Mouse (Mus musculus) neural tube, embryonic 15.5 days (tissue): ENCODE measurements around the gene Fryl. TPM values are rescaled to one million over a fixed set of nuclear protein-coding genes. Genes with fewer than 3 reads are reported as not detected.

Experiments used
- ATAC-seq: fragments of 200-750 bp; cut with Nextera tagmentation; 2 replicates; pipeline ENCODE4 v1.8.0; 2017; ENCODE audit warnings: mild to moderate bottlenecking, moderate TSS enrichment, moderate library complexity; ENCODE audit not compliant: low FRiP score
- H3K27ac ChIP-seq: fragments of 300-500 bp; sonication (generic); replicated peaks from 2 replicates; pipeline ENCODE4 v1.5.1; 2015; ENCODE audit warnings: mild to moderate bottlenecking, inconsistent platforms
- H3K27me3 ChIP-seq: fragments of 300-500 bp; sonication (generic); replicated peaks from 2 replicates; pipeline ENCODE4 v1.6.1; 2015; ENCODE audit warnings: inconsistent platforms
- H3K36me3 ChIP-seq: fragments of 300-500 bp; sonication (generic); 2 replicates; pipeline ENCODE4 v1.6.1; 2015; ENCODE audit warnings: inconsistent platforms
- H3K4me1 ChIP-seq: fragments of 300-500 bp; sonication (generic); 2 replicates; pipeline ENCODE4 v1.6.1; 2015; ENCODE audit warnings: inconsistent platforms
- H3K4me2 ChIP-seq: fragments of 300-500 bp; sonication (generic); 2 replicates; pipeline ENCODE4 v1.6.1; 2015; ENCODE audit warnings: inconsistent platforms, mild to moderate bottlenecking, moderate library complexity
- H3K4me3 ChIP-seq: fragments of 300-500 bp; sonication (generic); replicated peaks from 2 replicates; pipeline ENCODE4 v1.5.1; 2015; ENCODE audit warnings: mild to moderate bottlenecking, inconsistent platforms
- H3K9ac ChIP-seq: fragments of 300-500 bp; sonication (generic); replicated peaks from 2 replicates; pipeline ENCODE4 v1.6.1; 2015; ENCODE audit warnings: mild to moderate bottlenecking, inconsistent platforms
- H3K9me3 ChIP-seq: fragments of 300-500 bp; sonication (generic); replicated peaks from 2 replicates; pipeline ENCODE4 v1.6.1; 2016; ENCODE audit warnings: inconsistent platforms
- WGBS: fragments of 180-500 bp; shearing (Covaris S2); methylation state at CpG from one replicate; pipeline ENCODE4 v1.1.7; 2015; ENCODE audit warnings: mixed read lengths; 5-methylcytosine and 5-hydroxymethylcytosine counted together
- polyA plus RNA-seq: library from polyadenylated mRNA; unstranded; fragments of >200 nt; fragmentation: Nextera tagmentation; extraction: Ambion mirVana; gene quantifications from 2 replicates; pipeline ENCODE4 v1.2.1, GENCODE M21; 2015

The Fryl gene
- polyA plus RNA-seq, 1 experiment from 2014 or later = 37.8 TPM

DNA sequence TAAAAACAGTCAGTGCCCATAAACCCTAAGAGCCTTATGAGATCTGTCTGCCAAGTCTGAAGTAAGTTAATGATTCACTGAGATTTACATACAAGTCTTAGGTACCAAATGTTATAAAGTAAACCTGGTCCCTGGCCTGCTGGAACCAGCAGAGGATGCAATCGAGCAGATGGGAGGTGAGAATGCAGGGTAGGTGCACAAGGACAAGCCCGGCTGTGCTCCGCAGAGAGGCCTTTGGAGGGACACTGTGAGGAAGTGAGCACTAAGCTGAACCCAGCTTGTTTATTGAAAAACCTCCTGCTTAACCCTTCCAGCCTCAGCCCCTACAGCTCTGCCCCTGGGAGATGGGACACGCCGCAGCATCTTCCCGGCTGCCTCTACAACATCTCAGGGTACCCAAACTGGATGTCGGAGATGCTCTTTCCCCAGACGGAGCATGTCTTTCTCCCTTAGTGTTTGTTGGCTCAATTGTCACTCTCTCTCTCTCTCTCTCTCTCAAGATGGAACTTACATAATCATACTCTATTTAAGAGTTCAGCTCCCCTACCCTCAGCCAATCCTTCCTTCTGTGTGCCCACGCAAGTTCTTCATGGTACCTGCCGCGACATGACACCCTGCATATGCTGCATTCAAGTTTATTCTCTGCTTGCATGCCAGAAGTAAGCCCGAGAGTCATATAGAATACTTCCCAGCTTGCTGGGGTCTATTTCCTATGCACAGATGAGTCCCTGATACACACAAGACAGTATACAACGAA, 136.3 kb downstream of the Fryl start:
- no peak for ATAC-seq
- no peak overlapping the region for H3K4me2 ChIP-seq
- no peaks in the 10 kb centered on the region for H3K27me3 ChIP-seq
- peaks cover 13% of the 10 kb centered on the region; the same call in 1 of the 2 replicates for H3K36me3 ChIP-seq
- H3K27ac ChIP-seq = no peak overlapping the region
- H3K4me1 ChIP-seq = 0 out of 2 replicates have a peak, but pooled peaks cover 7% of the 10 kb centered on the region
- no peak overlapping the region for H3K4me3 ChIP-seq
- WGBS = 89% methylated on average over 13 of the region's 13 CpGs
- no peaks in the 10 kb centered on the region for H3K9me3 ChIP-seq
- H3K9ac ChIP-seq = no peak overlapping the region

DNA sequence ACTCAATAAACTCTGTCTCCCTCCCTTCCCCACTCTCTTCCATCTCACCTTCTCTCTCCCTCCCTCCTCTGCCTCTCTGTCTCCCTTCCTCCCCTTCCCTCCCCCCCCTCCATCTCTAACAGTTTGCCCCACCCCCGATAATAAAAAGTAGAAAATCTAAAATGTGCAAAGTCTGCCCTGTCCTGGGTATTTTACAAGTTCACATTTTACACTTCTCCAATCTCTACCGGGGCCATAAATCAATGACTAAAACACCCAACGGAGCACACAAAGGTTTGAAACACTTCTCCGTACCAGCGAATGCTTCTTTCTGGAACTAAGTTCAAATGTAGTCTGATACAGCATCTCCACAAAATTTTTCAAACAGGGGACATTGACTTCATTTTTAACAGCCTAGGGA, 136.9 kb downstream of the Fryl start:
- Histone ChIP-seq H3K9ac (no peak overlapping the region), H3K27me3 (no peaks in the 10 kb centered on the region), H3K4me1 (0 out of 2 replicates have a peak, but pooled peaks cover 6% of the 10 kb centered on the region), H3K36me3 (peaks cover 13% of the 10 kb centered on the region; the same call in 1 of the 2 replicates), H3K27ac (no peak overlapping the region), H3K9me3 (no peaks in the 10 kb centered on the region), H3K4me3 (no peak overlapping the region), H3K4me2 (no peak overlapping the region)
- WGBS = 66% methylated on average over 5 of the region's 5 CpGs
- no peak for ATAC-seq

GRCm38 (mm10) chr5:73118786-73119185, 137.6 kb downstream of the Fryl start:
- Histone ChIP-seq H3K9ac (no peak overlapping the region), H3K27ac (no peak overlapping the region), H3K9me3 (no peaks in the 10 kb centered on the region), H3K4me2 (no peak overlapping the region), H3K36me3 (peaks cover 13% of the 10 kb centered on the region; the same call in 1 of the 2 replicates), H3K4me3 (no peak overlapping the region), H3K4me1 (0 out of 2 replicates have a peak, but pooled peaks cover 4% of the 10 kb centered on the region), H3K27me3 (no peaks in the 10 kb centered on the region)
- WGBS = 86% methylated on average over 14 of the region's 14 CpGs
- ATAC-seq = no peak

- Histone ChIP-seq H3K9me3 (no peaks in the 10 kb centered on the region), H3K9ac (no peak overlapping the region), H3K4me2 (no peak overlapping the region), H3K27ac (no peak overlapping the region), H3K4me1 (no peaks in the 10 kb centered on the region), H3K4me3 (no peak overlapping the region), H3K36me3 (peaks cover 19% of the 10 kb centered on the region), H3K27me3 (no peaks in the 10 kb centered on the region)
- no peak for ATAC-seq
- 94% methylated on average over 4 of the region's 4 CpGs for WGBS
These were observed 141.5 kb downstream of the Fryl start for GRCm38 (mm10) chr5:73114878-73115277.

- Histone ChIP-seq H3K4me2 (no peak overlapping the region), H3K9ac (no peak overlapping the region), H3K27me3 (no peaks in the 10 kb centered on the region), H3K4me1 (no peaks in the 10 kb centered on the region), H3K36me3 (peaks cover 35% of the 10 kb centered on the region), H3K4me3 (no peak overlapping the region), H3K27ac (no peak overlapping the region), H3K9me3 (no peaks in the 10 kb centered on the region)
- 84% methylated on average over 13 of the region's 13 CpGs for WGBS
- ATAC-seq = no peak
These were observed 144.1 kb downstream of the Fryl start for GRCm38 (mm10) chr5:73112331-73112730.

GRCm38 (mm10) chr5:73103657-73104056, 152.8 kb downstream of the Fryl start:
- H3K4me2 ChIP-seq = no peak overlapping the region
- H3K36me3 ChIP-seq = peaks cover 51% of the 10 kb centered on the region
- no peak overlapping the region for H3K9ac ChIP-seq
- H3K27me3 ChIP-seq = no peaks in the 10 kb centered on the region
- WGBS = 88% methylated on average over 7 of the region's 7 CpGs
- no peaks in the 10 kb centered on the region for H3K4me1 ChIP-seq
- H3K4me3 ChIP-seq = no peak overlapping the region
- no peak overlapping the region for H3K27ac ChIP-seq
- no peaks in the 10 kb centered on the region for H3K9me3 ChIP-seq
- no peak for ATAC-seq

- peaks cover 53% of the 10 kb centered on the region for H3K36me3 ChIP-seq
- 62% methylated on average over 10 of the region's 10 CpGs for WGBS
These were observed 154.0 kb downstream of the Fryl start for GRCm38 (mm10) chr5:73102342-73102989.

DNA sequence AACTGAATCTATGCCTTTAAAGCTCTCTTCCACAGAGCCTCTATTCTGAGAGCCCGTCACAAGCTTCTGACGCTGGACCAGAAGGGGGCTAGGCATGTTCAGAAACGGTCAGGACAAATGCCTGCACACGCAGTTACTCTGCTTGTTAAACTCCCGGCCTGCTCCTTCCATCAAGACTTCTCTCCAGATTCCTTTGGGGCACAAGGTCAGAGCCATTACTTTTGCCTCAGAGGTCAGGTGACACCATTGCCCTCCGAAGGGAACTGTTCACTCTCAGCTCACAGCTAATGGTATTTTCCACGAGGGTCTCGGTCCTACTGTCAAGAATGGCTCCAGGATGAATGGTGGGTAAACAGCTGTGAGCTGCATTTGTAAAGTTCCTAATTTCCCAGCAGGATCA, 164.2 kb downstream of the Fryl start:
- Histone ChIP-seq H3K36me3 (peaks cover 73% of the 10 kb centered on the region), H3K27ac (no peak overlapping the region), H3K4me3 (no peak overlapping the region), H3K9me3 (no peaks in the 10 kb centered on the region), H3K9ac (no peak overlapping the region), H3K27me3 (no peaks in the 10 kb centered on the region), H3K4me1 (no peaks in the 10 kb centered on the region), H3K4me2 (no peak overlapping the region)
- 79% methylated on average over 8 of the region's 8 CpGs for WGBS
- no peak for ATAC-seq

More at GRCm38 (mm10) chr5:73102342-73102989, 154.0 kb downstream of the Fryl start:
- ATAC-seq = no peak
- H3K27me3 ChIP-seq = no peaks in the 10 kb centered on the region
- no peaks in the 10 kb centered on the region for H3K9me3 ChIP-seq
- no peak overlapping the region for H3K27ac ChIP-seq
- no peak overlapping the region for H3K4me3 ChIP-seq
- H3K9ac ChIP-seq = no peak overlapping the region
- H3K4me2 ChIP-seq = no peak overlapping the region
- no peaks in the 10 kb centered on the region for H3K4me1 ChIP-seq

DNA sequence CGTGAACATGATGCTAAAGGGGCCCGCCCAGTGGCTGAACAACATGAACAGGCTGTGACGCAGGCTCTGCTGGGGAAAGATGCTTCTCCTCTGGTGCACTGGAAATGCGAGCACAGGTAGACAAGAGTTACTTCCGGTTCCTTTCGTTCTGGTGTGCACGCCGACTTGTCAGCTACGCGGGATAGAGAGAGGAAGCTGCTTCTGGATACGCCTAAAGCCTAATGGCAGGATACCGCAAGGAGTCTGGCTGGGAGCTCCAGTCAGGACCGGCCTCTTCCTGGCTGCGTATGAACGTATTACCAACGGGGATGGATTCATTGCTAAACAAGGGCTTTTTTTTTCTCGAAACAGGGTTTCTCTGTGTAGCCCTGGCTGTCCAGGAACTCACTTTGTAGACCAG, 167.3 kb downstream of the Fryl start:
- H3K9ac ChIP-seq = no peak overlapping the region
- H3K9me3 ChIP-seq = no peaks in the 10 kb centered on the region
- no peak overlapping the region for H3K4me3 ChIP-seq
- no peak for ATAC-seq
- H3K4me1 ChIP-seq = no peaks in the 10 kb centered on the region
- H3K27me3 ChIP-seq = no peaks in the 10 kb centered on the region
- 96% methylated on average over 17 of the region's 17 CpGs for WGBS
- no peak overlapping the region for H3K27ac ChIP-seq
- peaks cover 66% of the 10 kb centered on the region for H3K36me3 ChIP-seq
- H3K4me2 ChIP-seq = no peak overlapping the region

- Histone ChIP-seq H3K27me3 (no peaks in the 10 kb centered on the region), H3K4me2 (no peak overlapping the region), H3K36me3 (peaks cover 57% of the 10 kb centered on the region), H3K27ac (no peak overlapping the region), H3K9ac (no peak overlapping the region), H3K4me3 (no peak overlapping the region), H3K4me1 (no peaks in the 10 kb centered on the region), H3K9me3 (no peaks in the 10 kb centered on the region)
- 96% methylated on average over 5 of the region's 5 CpGs for WGBS
- no peak for ATAC-seq
These were observed 174.9 kb downstream of the Fryl start for GRCm38 (mm10) chr5:73081496-73081895.

DNA sequence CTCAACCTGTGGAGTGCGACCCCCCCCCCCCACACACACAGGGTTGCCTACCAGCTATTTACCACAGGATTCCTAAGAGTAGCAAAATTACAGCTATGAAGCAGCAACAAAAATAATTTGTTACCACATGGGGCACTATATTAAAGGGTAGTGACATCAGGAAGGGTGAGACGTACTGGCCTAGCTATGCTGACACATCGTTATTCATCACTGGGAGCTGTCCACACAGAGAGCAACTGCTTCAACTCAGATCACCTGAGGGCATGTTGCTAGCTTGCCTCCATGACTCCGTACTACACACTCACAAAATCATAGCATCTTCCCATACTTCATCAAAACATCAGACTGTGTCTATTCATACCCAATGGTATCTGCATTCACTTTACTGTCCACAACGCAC, 176.6 kb downstream of the Fryl start:
- WGBS = 84% methylated on average over 5 of the region's 5 CpGs
- no peak overlapping the region for H3K4me3 ChIP-seq
- H3K9me3 ChIP-seq = no peaks in the 10 kb centered on the region

GRCm38 (mm10) chr5:73071319-73071718, 185.1 kb downstream of the Fryl start:
- 0 out of 2 replicates have a peak, but pooled peaks cover 4% of the 10 kb centered on the region for H3K4me1 ChIP-seq
- H3K27me3 ChIP-seq = no peaks in the 10 kb centered on the region
- H3K4me3 ChIP-seq = no peak overlapping the region
- no peak overlapping the region for H3K27ac ChIP-seq
- H3K9ac ChIP-seq = no peak overlapping the region
- ATAC-seq = peak; percentile 58; the same call in 1 of the 2 replicates
- H3K4me2 ChIP-seq = no peak overlapping the region
- H3K9me3 ChIP-seq = no peaks in the 10 kb centered on the region
- 29% methylated on average over 15 of the region's 15 CpGs for WGBS
- H3K36me3 ChIP-seq = peaks cover 73% of the 10 kb centered on the region

More for the DNA sequence above, 176.6 kb downstream of the Fryl start:
- ATAC-seq = no peak
- Histone ChIP-seq H3K9ac (no peak overlapping the region), H3K36me3 (peaks cover 65% of the 10 kb centered on the region), H3K27ac (no peak overlapping the region), H3K4me1 (no peaks in the 10 kb centered on the region), H3K27me3 (no peaks in the 10 kb centered on the region), H3K4me2 (no peak overlapping the region)
